Mouse (Mus musculus) thymus, adult 2 months (tissue): ENCODE measurements around the gene Haus8. TPM values are rescaled to one million over a fixed set of nuclear protein-coding genes. Genes with fewer than 3 reads are reported as not detected.
"Not testable (repeated sequence)": the region's sequence is repeated elsewhere in the genome, so short reads cannot be mapped to it uniquely, and the experiment has no call there.

ENCODE experiments used
- DNase-seq: peaks from one replicate; pipeline ENCODE4 v3.0.0; 2021
- H3K27ac ChIP-seq: fragments of 200-500 bp; 2 replicates; pipeline ENCODE4 v1.5.1; 2012; ENCODE audit warnings: low read length, control low read depth; ENCODE audit not compliant: control insufficient read depth, insufficient read depth
- H3K27me3 ChIP-seq: fragments of 200-500 bp; 2 replicates; pipeline ENCODE4 v1.6.1; 2012; ENCODE audit warnings: mild to moderate bottlenecking, low read length, moderate library complexity, mixed read lengths; ENCODE audit not compliant: control insufficient read depth, insufficient read depth
- H3K36me3 ChIP-seq: fragments of 200-500 bp; 2 replicates; pipeline ENCODE4 v1.6.1; 2012; ENCODE audit warnings: mild to moderate bottlenecking, low read length, moderate library complexity; ENCODE audit not compliant: control insufficient read depth, insufficient read depth
- H3K4me1 ChIP-seq: fragments of 200-500 bp; replicated peaks from 2 replicates; pipeline ENCODE4 v1.6.1; 2012; ENCODE audit warnings: low read length; ENCODE audit not compliant: control insufficient read depth, insufficient read depth
- H3K4me3 ChIP-seq: fragments of 200-500 bp; 2 replicates; pipeline ENCODE4 v1.5.1; 2012; ENCODE audit warnings: mild to moderate bottlenecking, low read length, control low read depth, moderate library complexity; ENCODE audit not compliant: control insufficient read depth, insufficient read depth
- CTCF ChIP-seq: fragments of 200-500 bp; IDR thresholded peaks from 2 replicates; pipeline ENCODE4 v1.5.1; 2012; ENCODE audit warnings: mild to moderate bottlenecking, control low read depth, low read length, moderate library complexity, borderline replicate concordance; ENCODE audit not compliant: control insufficient read depth, poor library complexity, insufficient read depth; ENCODE audit errors: extremely low read depth
- POLR2A ChIP-seq: fragments of 200-500 bp; IDR thresholded peaks from 2 replicates; pipeline ENCODE4 v1.6.1; 2012; ENCODE audit warnings: mild to moderate bottlenecking, low read length, control low read depth, moderate library complexity; ENCODE audit not compliant: control insufficient read depth, poor library complexity, insufficient read depth; ENCODE audit errors: extremely low read depth
- WGBS: fragments of 180-500 bp; shearing (Covaris S2); methylation state at CpG from one replicate; pipeline ENCODE4 v1.1.7; 2018; 5-methylcytosine and 5-hydroxymethylcytosine counted together
- polyA plus RNA-seq: library from polyadenylated mRNA; depleted of rRNA; stranded (reverse); fragments of >200 nt; gene quantifications from 2 replicates; pipeline ENCODE4 v1.2.3, GENCODE M21; 2012

Haus8 gene
- polyA plus RNA-seq, 1 experiment: 17.7 TPM

DNA sequence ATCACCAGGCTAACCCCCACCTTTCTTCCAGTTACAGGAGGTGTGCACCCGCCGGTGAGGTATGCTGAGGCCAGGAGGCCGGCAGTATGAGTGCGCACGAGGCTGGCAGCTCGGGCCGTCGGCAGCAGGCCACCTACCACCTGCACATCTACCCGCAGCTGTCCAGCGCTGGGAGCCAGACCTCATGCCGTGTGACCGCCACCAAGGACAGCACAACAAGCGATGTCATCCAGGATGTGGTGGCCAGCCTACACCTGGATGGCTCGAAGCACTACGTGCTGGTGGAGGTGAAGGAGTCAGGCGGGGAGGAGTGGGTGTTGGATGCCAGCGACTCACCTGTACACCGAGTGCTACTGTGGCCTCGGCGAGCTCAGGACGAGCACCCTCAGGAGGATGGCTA, 17.5 kb upstream of the Haus8 start:
- 98% methylated on average over 21 of the region's 21 CpGs for WGBS
- Histone ChIP-seq H3K4me3 (no peak overlapping the region), H3K27me3 (no peaks in the 10 kb centered on the region), H3K4me1 (peaks cover 8% of the 10 kb centered on the region), H3K36me3 (peaks cover 20% of the 10 kb centered on the region), H3K27ac (no peak overlapping the region)
- no peak for DNase-seq
- TF ChIP-seq POLR2A: no peak

GRCm38 (mm10) chr8:71289098-71289497, 16.4 kb upstream of the Haus8 start:
- Histone ChIP-seq H3K27me3 (no peaks in the 10 kb centered on the region), H3K36me3 (peaks cover 15% of the 10 kb centered on the region), H3K27ac (no peak overlapping the region; the same call in 1 of the 2 replicates), H3K4me1 (peaks cover 13% of the 10 kb centered on the region), H3K4me3 (no peak overlapping the region)
- TF ChIP-seq POLR2A (no peak), CTCF (no peak)
- WGBS: 84% methylated on average over 7 of the region's 7 CpGs
- no peak for DNase-seq

- WGBS: 85% methylated on average over 3 of the region's 3 CpGs
- no peak overlapping the region for H3K4me3 ChIP-seq
Observed at GRCm38 (mm10) chr8:71288441-71288949, 15.8 kb upstream of the Haus8 start.

GRCm38 (mm10) chr8:71286223-71286622, 13.5 kb upstream of the Haus8 start:
- peaks cover 12% of the 10 kb centered on the region for H3K36me3 ChIP-seq
- 4% methylated on average over 2 of the region's 2 CpGs for WGBS
- not testable (repeated sequence) for DNase-seq, H3K27ac ChIP-seq, H3K4me3 ChIP-seq, H3K27me3 ChIP-seq
- H3K4me1 ChIP-seq: peaks cover 17% of the 10 kb centered on the region

More at GRCm38 (mm10) chr8:71288441-71288949, 15.8 kb upstream of the Haus8 start:
- Histone ChIP-seq H3K4me1 (peaks cover 13% of the 10 kb centered on the region), H3K27me3 (no peaks in the 10 kb centered on the region), H3K27ac (no peak overlapping the region), H3K36me3 (peaks cover 14% of the 10 kb centered on the region)
- DNase-seq: no peak
- TF ChIP-seq CTCF (no peak), POLR2A (no peak)

- Histone ChIP-seq H3K27me3 (no peaks in the 10 kb centered on the region), H3K36me3 (no peaks in the 10 kb centered on the region), H3K27ac (no peak overlapping the region), H3K4me1 (peaks cover 17% of the 10 kb centered on the region), H3K4me3 (no peak overlapping the region)
- 71% methylated on average over 5 of the region's 5 CpGs for WGBS
- TF ChIP-seq POLR2A (no peak), CTCF (no peak)
- DNase-seq: no peak
Observed at GRCm38 (mm10) chr8:71282621-71283020, 9.9 kb upstream of the Haus8 start.

DNA sequence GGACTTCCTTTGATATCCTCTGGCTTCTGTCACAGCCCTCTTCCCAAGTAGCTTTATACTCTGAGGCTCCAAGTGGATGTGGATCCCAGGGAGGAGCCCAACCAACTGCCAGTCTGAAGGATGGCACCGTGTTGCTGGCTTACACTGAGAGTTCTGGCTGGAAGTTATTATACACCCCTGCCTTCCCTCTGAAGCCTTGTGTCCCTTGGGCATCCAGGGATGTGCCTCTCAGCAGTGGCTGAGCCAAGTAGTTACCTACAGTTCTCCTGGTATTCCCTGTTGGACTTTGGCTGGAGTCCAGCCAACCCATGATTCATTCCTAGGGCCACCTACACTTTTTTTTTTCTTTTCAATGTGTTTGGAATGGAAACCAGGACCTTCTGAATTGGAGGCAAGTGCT, 9.0 kb upstream of the Haus8 start:
- not testable (repeated sequence) for H3K4me3 ChIP-seq, H3K27ac ChIP-seq, DNase-seq, H3K27me3 ChIP-seq, H3K36me3 ChIP-seq
- peaks cover 17% of the 10 kb centered on the region for H3K4me1 ChIP-seq
- 96% methylated on average over 1 of the region's 1 CpGs for WGBS

- H3K27me3 ChIP-seq: not testable (repeated sequence)
Observed at GRCm38 (mm10) chr8:71279409-71279808, 6.7 kb upstream of the Haus8 start.

More at GRCm38 (mm10) chr8:71279409-71279808, 6.7 kb upstream of the Haus8 start:
- DNase-seq, H3K4me3 ChIP-seq, H3K27ac ChIP-seq, H3K36me3 ChIP-seq, H3K4me1 ChIP-seq: not testable (repeated sequence)
- 95% methylated on average over 1 of the region's 1 CpGs for WGBS
